Mouse (Mus musculus) left cerebral cortex, adult 2 months (tissue): ENCODE data around the gene Polr2a. TPM values are rescaled to one million over a fixed set of nuclear protein-coding genes. Genes with fewer than 3 reads are reported as not detected.
A peak's percentile ranks its signal among the peaks of the same experiment; 100 is the strongest.

ENCODE experiments used
- DNase-seq, 2 experiments: peaks; one replicate each; pipeline ENCODE4 v3.0.0; 2021 to 2022; ENCODE audit warnings: low spot score in 2 of 2, mixed read lengths in 1 of 2; ENCODE audit errors: extremely low spot score in 1 of 2
- H3K27ac ChIP-seq: fragments of 200-600 bp; 2 replicates; pipeline ENCODE4 v1.8.1; 2022
- H3K4me3 ChIP-seq: fragments of 200-600 bp; 2 replicates; pipeline ENCODE4 v1.8.1; 2022
- CTCF ChIP-seq: fragments of 200-600 bp; IDR thresholded peaks from 2 replicates; pipeline ENCODE4 v1.8.1; 2022; ENCODE audit warnings: antibody characterized with exemption, mild to moderate bottlenecking, moderate library complexity
- intact Hi-C: fragments of 180-260 bp; cut with DNase I; formaldehyde crosslinking; loops from one replicate; pipeline ENCODE4 v1.15.1; 2025
- total RNA-seq, 2 experiments: library from RNA; stranded (reverse); gene quantifications; 2 replicates each; pipeline ENCODE4 v1.2.3; 2021

Gene Polr2a
- total RNA-seq, 2 experiments from 2014 or later: 55.1 to 56.6 TPM

DNA sequence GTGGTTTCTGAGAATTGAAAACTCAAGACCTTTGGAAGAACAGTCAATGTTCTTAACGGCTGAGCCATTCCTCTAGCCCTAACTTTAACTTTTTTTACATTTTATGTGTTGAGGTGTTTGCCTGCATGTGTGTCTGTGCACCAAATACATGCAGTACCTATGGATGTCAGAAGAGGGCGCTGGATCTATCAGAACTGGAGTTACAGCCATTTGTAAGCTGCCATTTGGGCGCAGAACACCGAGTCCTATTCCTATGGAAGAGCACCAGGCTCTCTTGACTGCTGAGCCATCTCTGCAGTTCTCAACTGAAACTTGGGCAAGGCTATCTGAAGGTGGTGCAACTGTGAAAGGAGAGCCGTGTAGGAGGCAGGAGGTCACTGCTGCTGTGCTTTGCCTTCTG is 59.9 kb downstream of the Polr2a start:
- no peak; the same call in 1 of the 2 replicates for TF ChIP-seq CTCF
- Histone ChIP-seq H3K27ac (no peak overlapping the region), H3K4me3 (no peak overlapping the region)
- DNase-seq: no peak
- intact Hi-C loops: no loop called here

DNA sequence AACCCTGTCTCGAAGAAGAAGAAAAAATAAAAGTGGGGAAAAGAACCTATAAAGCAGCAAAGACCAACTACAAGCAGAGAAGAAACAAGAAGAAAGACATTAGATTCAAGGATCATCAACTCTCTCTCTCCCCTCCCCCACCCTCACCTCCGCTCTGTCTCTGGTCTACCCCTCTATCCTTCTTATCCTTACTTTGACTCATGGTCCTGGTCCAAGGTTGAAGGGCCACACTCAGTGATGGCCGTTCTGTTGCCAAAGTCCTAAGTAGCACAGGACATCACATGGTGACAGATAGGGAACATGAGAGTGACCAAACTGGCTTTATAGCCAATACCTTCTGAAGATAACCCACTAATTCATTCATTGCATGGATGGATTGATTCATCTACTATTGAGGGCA is 61.0 kb downstream of the Polr2a start:
- intact Hi-C loops: no loop called here
- Histone ChIP-seq H3K27ac (no peak overlapping the region), H3K4me3 (no peak overlapping the region)
- no peak for TF ChIP-seq CTCF
- no peak for DNase-seq

DNA sequence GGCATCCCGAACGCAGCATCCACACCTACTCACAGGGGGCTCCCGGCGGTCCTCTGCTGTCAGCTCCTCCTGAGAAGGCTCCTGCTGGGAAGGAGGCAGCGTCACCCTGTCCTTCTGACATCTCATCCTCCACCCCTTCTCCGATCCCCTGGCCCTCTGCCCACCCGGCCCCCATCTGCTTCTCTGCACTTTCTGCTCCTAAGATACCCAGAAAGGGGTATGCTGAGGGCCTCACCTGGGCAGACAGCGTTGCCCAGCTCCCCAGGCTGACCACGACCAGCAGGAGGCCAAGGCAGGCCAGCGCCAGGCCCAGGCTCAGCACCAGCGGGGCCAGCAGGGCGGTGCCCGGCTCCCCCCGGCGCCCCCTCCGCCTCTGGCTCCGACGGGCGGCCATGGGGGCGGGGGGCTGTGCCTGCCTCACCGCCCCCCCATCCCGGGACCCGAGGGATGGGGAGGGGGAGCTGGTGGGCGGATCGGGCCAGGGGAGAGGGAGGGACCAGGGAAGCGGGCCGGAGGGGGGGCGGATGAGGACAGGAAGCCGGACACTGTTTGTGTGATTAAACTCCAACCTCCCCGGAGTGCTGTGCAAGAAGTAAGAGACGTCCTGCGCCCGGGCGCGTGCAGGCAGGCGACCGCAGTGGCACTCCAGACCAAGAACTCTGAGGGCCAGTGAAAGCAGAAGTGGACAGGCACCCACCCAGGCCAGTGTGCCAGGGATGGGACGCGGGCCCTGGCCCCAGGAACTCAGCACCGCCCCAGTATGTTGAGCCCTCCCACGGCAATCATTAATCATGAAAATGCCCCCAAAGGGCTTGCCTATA is 62.9 kb downstream of the Polr2a start, which contains the start of the genes Tnfsf12 and Tnfsfm13:
Tnfsf12 (minus strand) TSS at position 489 of the 821 bp plus-strand sequence.
Tnfsfm13 (minus strand) TSS at position 738 of the 821 bp plus-strand sequence.
- H3K27ac ChIP-seq: peak within 1 kb of the TSS; percentile 82
- intact Hi-C loops: no loop called here
- H3K4me3 ChIP-seq: peak within 1 kb of the TSS; percentile 60
- peak; percentile 15 for TF ChIP-seq CTCF
- DNase-seq: peak; percentile 37 to 55

- peak in 1 of 2 experiments; percentile 44 for DNase-seq
- TF ChIP-seq CTCF: no peak
- Histone ChIP-seq H3K4me3 (peak overlapping the region; percentile 60), H3K27ac (peak overlapping the region; percentile 82)
- intact Hi-C loops: no loop called here
Measured at GRCm38 (mm10) chr11:69695046-69695360, 63.4 kb downstream of the Polr2a start.

- Histone ChIP-seq H3K27ac (no peak overlapping the region), H3K4me3 (no peak overlapping the region)
- TF ChIP-seq CTCF: no peak
- no peak for DNase-seq
- intact Hi-C loops: no loop called here
Measured at GRCm38 (mm10) chr11:69693421-69693965, 64.9 kb downstream of the Polr2a start.

DNA sequence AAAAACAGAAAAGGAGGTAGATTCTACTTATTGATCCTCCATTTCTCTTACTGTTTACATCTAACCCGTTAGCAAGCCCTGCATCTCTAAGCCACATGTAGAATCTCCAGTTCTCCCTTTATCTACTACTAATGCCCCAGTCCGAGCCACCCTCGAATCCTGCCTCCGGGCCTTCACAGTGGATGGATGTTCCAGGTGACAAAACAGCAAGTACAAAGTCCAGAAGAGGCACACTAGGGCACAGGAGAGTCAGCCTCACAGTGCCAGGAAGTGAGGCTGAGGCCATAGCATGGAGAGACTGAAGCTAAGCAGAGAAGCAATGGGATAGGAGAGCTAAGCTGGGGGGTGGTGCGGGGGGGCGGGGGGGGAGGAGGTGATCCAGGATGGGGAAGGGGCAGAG is 65.6 kb downstream of the Polr2a start:
- H3K4me3 ChIP-seq: no peak overlapping the region
- no peak overlapping the region for H3K27ac ChIP-seq
- intact Hi-C loops: no loop called here
- no peak for TF ChIP-seq CTCF
- DNase-seq: no peak

DNA sequence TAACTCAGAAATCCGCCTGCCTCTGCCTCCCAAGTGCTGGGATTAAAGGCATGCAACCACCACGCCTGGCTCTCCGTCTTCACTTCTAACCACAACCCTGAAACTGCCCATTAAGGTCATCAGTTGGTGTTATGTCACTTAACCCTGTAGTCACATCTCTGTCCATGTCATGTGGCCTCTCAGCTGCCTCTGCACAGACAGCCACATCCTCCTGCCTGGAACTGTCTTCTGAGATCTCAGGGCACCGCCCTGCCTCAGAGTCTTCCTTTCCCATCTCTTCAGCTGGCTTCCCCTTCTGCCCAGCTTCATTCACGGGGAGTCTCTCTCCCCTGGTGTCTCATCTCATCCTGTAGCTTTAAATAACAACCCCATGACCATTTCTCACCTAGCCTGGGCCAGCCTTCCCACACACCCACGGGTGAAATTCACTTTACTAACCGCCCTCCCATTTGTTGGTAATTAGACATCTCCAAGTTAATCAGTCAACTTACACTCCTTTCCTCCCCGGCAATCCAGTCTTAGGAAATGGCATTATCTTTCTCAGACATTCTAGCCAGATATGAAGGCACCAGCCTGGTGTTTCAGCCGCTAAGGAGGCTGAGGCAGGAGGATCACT is 66.1 kb downstream of the Polr2a start:
- no peak for DNase-seq
- Histone ChIP-seq H3K4me3 (no peak overlapping the region), H3K27ac (no peak overlapping the region)
- intact Hi-C loops: no loop called here
- no peak for TF ChIP-seq CTCF

DNA sequence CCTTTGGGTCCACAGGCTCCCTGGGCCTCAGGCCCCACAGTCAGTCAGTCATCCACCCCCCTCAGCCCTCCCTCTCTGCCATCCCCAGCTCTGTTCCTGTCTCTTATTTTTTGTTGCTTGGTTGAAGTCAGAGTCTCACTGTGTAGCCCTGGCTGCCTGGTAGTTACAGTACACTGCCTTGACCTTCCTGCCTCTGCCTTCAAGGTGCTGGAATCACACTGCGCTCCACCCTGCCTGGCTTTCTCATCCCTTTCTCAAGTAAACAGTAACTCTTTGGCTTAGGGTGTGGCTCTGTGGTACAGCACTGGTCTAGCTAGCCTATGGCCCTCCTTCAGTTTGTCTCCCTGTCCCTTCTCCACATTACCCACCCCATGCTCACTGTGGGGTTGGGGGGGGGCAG is 68.5 kb downstream of the Polr2a start:
- no peak for DNase-seq
- intact Hi-C loops: no loop called here
- H3K27ac ChIP-seq: no peak overlapping the region
- H3K4me3 ChIP-seq: no peak overlapping the region
- no peak for TF ChIP-seq CTCF

- intact Hi-C loops: no loop called here
- no peak overlapping the region for H3K4me3 ChIP-seq
- no peak for TF ChIP-seq CTCF
- no peak for DNase-seq
- H3K27ac ChIP-seq: no peak overlapping the region; the same call in 1 of the 2 replicates
Measured at GRCm38 (mm10) chr11:69687061-69687460, 71.4 kb downstream of the Polr2a start.

- no peak for TF ChIP-seq CTCF
- DNase-seq: no peak
- peak overlapping the region; percentile 88; the same call in 1 of the 2 replicates for H3K27ac ChIP-seq
- intact Hi-C loops: no loop called here
- H3K4me3 ChIP-seq: no peak overlapping the region
Measured at GRCm38 (mm10) chr11:69686377-69686776, 72.1 kb downstream of the Polr2a start.

DNA sequence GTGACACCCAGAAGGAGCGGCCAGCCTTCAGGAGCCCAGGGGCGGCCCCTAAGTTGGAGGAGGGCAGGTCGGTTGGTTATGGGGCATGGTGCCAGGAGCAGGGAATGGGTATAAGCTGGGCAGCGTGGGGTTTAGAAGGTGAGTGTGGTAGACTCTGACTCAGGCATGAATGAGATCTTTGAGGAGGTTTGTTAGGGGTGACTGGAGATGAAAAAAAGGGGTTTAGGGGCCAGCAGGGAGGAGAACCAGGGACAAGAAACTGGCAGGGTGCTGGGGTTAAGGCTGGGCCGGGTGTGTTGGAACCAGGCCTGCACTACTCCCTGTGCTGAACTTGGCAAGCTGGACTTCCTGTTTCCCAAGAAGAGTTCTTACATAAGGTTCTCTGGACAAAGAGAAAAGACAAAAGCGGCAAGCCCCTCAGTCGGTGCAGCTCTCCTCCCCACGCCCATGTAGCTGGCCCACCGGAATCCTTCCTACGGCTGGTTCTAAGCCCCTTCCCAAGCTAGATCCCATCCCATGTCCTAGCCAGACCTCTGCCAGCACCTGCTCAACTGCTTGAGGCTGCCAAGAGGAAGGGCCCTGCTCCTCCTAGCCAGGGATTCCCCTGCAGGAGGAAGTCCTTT is 72.8 kb downstream of the Polr2a start, which contains the start of gene Tnfsf13:
Tnfsf13 (minus strand) TSS at position 259 of the 623 bp plus-strand sequence.
- peak in 1 of 2 experiments; percentile 55 for DNase-seq
- no peak for TF ChIP-seq CTCF
- intact Hi-C loops: no loop called here
- H3K4me3 ChIP-seq: peak within 1 kb of the TSS; percentile 19; the same call in 1 of the 2 replicates
- H3K27ac ChIP-seq: peak within 1 kb of the TSS; percentile 88

DNA sequence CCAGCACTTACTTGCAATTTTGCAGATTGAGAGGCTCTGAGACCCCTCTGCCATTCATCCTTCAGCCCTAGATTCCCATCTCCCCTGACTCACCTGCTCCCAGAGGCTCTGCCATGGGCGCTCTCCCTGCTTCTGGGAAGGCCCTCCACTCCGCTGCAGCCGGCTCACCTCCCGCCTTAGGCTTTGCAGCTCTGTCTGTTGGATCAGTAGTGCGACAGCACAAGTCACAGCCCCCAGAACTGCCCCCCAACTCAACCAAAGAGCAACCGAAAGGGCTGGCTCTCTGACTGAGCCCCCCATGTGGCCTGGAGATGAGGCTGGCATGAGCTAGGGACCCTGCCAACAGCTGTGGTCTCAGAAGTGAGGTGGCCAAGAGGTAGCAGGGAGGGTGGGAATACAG is 73.5 kb downstream of the Polr2a start:
- Histone ChIP-seq H3K4me3 (no peak overlapping the region), H3K27ac (peak overlapping the region; percentile 88)
- TF ChIP-seq CTCF: no peak
- DNase-seq: no peak
- intact Hi-C loops: loop anchor here (5.0 kb wide), 1 partner anchor 152 kb away; the partner anchor contains the start of genes Nlgn2 and Tmem256
